Mouse (Mus musculus): ENCODE results near the gene Grm5.

The Grm5 gene

GRCm38 (mm10) chr7:87846082-87846481 is 262.1 kb downstream of the Grm5 start:
- no peak for DNase-seq (ENCODE audit: low spot score in 2 of 2)

GRCm38 (mm10) chr7:87925956-87926355 is 342.0 kb downstream of the Grm5 start:
- DNase-seq (ENCODE audit: low spot score in 2 of 2): peak; percentile 72 to 87

GRCm38 (mm10) chr7:87937415-87937814 is 353.4 kb downstream of the Grm5 start:
- no peak for DNase-seq (ENCODE audit: low spot score in 2 of 2)

GRCm38 (mm10) chr7:87938265-87938664 is 354.3 kb downstream of the Grm5 start:
- peak; percentile 26 to 38 for DNase-seq (ENCODE audit: low spot score in 2 of 2)

- peak; percentile 75 to 77 for DNase-seq (ENCODE audit: low spot score in 2 of 2)
Measured at GRCm38 (mm10) chr7:87950205-87950604, 366.2 kb downstream of the Grm5 start.

GRCm38 (mm10) chr7:87973216-87973615 is 389.2 kb downstream of the Grm5 start:
- DNase-seq (ENCODE audit: low spot score in 2 of 2): no peak

GRCm38 (mm10) chr7:87975041-87975440 is 391.1 kb downstream of the Grm5 start:
- no peak for DNase-seq (ENCODE audit: low spot score in 2 of 2)

GRCm38 (mm10) chr7:87983494-87983893 is 399.5 kb downstream of the Grm5 start:
- DNase-seq (ENCODE audit: low spot score in 2 of 2): no peak

- DNase-seq (ENCODE audit: low spot score in 2 of 2): no peak
Measured at GRCm38 (mm10) chr7:88014451-88014850, 430.5 kb downstream of the Grm5 start.

GRCm38 (mm10) chr7:88027411-88028132 is 443.6 kb downstream of the Grm5 start:
- peak; percentile 40 to 60 for DNase-seq (ENCODE audit: low spot score in 2 of 2)

- DNase-seq (ENCODE audit: low spot score in 2 of 2): no peak
Measured at GRCm38 (mm10) chr7:88047366-88047765, 463.4 kb downstream of the Grm5 start.

- DNase-seq (ENCODE audit: low spot score in 2 of 2): no peak
Measured at GRCm38 (mm10) chr7:88054224-88054938, 470.4 kb downstream of the Grm5 start.

- no peak for DNase-seq (ENCODE audit: low spot score in 2 of 2)
Measured at GRCm38 (mm10) chr7:88056438-88056837, 472.5 kb downstream of the Grm5 start.

- no peak for DNase-seq (ENCODE audit: low spot score in 2 of 2)
Measured at GRCm38 (mm10) chr7:88091115-88091514, 507.1 kb downstream of the Grm5 start.

- no peak for DNase-seq (ENCODE audit: low spot score in 2 of 2)
Measured at GRCm38 (mm10) chr7:88096536-88097107, 512.7 kb downstream of the Grm5 start.

- peak; percentile 45 to 60 for DNase-seq (ENCODE audit: low spot score in 2 of 2)
Measured at GRCm38 (mm10) chr7:88097715-88098114, 513.7 kb downstream of the Grm5 start.

- DNase-seq (ENCODE audit: low spot score in 2 of 2): no peak
Measured at GRCm38 (mm10) chr7:88116724-88117409, 532.9 kb downstream of the Grm5 start.

GRCm38 (mm10) chr7:88128080-88128848 is 544.3 kb downstream of the Grm5 start:
- no peak for DNase-seq (ENCODE audit: low spot score in 2 of 2)

- DNase-seq (ENCODE audit: low spot score in 2 of 2): peak; percentile 52 to 56
Measured at GRCm38 (mm10) chr7:88129536-88130487, 545.8 kb downstream of the Grm5 start.

- DNase-seq (ENCODE audit: low spot score in 2 of 2): no peak
Measured at GRCm38 (mm10) chr7:88130488-88130849, 546.5 kb downstream of the Grm5 start.
